Mouse (Mus musculus): ENCODE results near the gene Tnrc18.

Gene Tnrc18

DNA sequence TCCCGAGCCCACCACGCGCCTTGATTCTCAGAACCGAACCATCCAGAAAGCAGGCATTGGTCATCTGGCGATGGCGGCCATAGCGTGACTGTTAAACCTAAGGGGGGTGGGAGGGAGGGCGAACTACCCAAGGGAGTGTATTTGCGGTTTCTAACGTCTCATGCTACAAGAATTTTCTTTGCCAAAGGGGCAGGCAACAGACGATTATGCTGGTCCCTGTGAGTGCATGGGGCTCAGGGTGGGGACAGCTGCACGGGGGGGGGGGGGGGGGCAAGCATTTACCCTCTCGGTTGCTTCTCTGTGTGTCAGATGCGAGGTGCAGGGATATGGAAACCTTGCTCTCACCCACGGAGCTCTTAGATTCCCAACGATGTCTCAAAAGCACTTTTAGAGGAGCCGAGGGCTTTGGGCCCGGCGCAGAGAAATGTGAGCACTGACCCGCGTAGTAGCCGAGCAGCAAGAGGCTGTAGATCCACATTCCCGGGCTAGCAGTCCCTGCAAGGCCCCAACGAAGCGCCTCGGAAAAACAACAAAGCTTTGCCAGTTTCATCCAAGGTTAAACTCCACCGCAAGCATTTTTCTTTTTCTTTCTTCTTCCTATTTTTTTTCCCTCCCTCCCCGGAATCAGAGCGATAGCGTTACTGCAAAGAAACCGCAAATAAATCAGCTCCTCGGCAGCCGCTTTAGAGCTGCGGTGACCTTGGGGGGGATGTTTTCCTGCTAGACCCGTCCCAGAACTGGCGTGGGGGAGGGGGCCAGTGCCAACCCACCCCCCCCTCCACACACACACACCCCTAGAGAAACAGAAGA is 5.0 kb upstream of the Tnrc18 start:
- DNase-seq, result no peak

DNA sequence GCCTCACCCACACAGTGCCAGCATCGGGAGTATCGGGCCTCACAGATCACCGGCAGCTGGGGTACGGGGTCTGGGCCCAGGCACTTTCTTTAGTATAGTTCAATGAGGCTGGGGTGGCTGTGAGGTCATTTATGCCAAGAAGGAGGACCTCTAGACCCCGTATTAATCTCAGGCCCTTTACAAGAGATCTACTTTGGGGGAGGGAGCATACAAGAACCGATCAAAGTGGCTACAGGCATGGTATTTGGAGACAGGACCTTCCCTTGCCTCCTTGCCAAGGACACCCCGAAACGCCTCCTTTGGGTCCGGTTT is 4.5 kb upstream of the Tnrc18 start:
- DNase-seq, result no peak

DNA sequence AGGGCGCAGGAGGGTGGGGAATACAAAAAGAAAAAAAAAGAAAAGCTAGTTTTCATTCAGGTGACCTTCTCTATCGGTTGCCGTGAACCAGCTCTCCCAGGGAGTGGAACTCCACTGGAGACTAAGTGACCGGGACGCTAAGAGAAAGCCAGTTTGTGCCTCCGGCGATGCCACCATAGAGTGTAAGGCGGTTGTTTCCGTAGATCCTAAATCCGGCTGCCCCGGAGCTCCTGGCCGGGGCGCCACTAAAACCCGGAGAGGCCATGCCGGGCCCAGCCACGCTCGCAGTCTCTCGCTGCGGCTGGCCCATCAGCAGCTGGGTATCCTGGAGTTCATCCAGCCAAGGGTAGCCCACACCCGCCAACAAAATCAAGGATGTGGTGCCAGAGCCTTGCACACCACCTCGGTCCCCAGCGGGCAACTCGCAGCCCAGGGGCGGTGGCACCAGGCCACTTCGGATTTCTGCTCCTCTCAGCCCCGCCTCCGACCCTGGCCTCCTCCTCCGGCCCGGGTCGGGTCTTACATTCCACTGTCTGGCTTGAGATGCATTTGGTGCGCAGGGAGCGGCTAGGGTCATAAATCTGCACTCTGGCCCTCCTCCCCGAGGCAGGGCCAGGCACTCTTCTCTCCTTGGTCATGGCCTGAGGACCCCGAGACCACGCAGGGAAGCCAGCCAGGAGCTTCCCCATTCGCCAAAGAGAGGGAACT is 4.0 kb upstream of the Tnrc18 start:
- peak; percentile 42 to 54 for DNase-seq

DNA sequence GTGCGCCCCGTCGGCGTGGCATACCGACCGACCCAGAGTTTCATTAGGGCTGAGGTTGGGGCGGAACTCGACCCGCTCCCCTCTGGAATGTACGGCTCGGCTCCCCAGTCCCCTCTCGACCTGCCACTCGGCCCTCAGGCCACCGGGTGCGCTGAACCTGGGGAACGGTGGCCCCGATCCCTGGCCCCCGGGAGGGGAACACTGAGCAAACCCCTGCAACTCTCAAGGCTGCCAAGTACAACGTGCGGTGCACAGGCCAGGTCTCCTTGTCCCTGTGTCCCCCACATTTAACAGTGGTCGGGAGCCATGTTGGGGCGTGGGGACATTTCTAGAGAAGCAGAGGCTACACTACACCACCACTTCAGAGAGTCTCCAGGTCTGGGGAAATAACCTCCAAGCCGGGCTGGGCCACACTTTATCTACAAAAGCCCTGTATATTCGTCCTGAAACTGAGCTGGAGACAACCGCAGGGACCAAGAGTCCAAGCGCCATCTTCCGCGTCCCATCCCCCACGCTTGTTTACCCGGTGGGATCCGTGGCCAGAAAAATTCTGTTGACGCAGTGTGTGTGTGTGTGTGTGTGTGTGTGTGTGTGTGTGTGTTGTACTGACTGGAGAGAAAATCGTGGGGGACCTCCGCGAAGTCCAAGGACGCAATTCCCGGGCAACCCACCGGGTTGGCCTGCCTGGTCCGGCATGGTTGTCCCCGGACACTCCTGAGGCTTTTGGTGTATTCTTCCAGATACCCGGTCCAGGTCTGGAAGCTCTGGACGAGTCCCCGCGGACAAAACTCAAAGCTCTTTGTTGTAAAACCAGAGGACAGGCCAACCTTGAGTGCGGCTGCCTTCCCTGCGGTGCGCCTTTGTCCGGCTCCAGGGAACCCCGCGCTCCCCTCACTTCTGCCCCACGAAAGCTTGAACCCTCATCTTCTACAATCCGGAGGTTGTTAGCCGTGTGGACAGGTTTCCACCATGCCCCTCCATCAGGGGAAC is 3.1 kb upstream of the Tnrc18 start:
- DNase-seq, result peak; percentile 14 to 41

DNA sequence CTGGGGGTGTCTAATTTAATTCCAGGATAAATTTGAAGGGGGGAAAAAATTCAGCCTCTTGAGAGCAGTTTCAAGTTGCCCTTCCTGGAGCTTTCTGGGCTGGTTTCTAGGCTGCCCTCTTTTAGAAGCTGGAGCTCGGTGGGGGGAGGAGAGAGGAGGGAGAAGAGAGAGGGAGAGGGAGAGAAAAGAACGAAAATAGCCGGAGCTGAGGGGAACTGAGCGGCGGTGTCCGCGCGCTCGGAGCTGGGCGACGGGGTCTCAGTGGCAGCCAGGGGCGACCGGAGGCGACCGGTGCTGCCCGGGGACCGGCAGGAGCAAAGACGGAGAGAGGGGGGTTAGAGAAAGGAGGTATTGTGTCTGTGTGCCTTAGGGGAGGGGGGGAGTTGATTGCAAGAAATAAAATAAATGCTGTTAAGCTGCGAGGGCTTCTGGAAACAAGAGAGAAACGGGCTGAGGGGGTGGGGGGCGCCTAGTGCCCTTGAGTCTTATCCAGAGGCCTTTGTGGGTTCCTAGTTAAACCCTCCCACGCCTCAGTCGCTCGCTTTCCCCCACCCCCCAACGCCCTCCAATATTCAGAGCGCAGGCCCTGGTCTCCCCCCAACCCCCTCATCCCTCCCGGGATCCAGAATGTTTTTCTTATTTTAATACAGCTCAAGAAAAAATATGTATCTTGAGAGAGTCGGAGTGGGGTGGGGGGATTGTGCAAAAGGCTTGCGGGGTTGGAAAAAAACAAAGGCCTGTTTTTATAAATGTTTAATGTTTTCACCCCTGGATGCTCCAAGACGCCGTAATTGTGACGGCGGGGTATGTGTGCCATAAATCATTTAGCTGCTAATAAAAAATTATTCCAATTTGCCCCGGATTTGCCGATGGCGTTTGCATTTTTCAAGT is 2.2 kb upstream of the Tnrc18 start:
- no peak for DNase-seq

DNA sequence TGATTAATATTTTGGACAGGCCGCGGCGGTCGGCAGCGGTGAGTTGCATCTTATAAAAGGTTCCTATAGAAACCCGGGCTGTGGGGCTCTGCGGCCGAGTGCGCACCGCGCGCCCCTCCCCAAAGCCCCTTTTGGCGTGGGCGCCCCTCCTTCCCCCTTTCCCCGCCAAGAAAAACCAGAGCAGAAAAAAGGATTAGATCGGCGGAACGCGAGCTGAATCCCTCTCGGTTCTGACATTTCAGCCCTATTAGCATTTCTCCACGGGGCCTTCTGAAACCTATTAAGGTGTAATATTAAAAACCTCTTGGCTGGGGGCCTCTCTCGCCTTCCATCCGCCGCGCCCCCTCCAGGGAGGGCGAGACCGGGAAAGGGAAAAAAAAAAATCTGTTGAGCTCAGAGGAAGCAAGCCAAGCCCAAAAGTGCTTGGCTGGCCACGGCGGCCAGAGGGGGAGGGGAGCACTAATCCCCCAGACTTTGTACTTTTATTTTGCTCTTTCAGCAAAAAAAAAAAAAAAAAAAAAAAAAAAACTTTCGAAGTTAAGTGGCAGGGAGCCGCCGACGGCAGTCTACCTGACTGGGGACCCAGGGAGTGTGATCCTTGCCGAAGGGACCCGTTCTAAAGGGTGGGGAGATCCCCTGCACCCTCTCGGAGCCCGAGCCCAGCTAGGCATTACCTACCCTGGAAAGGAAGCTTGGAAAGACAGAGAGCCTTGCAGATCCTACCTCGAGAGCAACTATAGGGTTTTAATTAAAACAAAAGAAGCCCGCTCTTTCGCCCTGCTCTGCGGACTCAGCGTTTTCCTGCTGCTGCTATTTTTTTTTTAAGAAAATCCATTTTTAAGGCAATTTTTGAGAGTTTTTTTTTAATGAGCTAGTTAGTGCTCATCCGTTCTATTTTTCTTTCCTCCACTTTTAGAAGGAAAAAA is 1.2 kb upstream of the Tnrc18 start:
- DNase-seq, result peak; percentile 34 to 37

DNA sequence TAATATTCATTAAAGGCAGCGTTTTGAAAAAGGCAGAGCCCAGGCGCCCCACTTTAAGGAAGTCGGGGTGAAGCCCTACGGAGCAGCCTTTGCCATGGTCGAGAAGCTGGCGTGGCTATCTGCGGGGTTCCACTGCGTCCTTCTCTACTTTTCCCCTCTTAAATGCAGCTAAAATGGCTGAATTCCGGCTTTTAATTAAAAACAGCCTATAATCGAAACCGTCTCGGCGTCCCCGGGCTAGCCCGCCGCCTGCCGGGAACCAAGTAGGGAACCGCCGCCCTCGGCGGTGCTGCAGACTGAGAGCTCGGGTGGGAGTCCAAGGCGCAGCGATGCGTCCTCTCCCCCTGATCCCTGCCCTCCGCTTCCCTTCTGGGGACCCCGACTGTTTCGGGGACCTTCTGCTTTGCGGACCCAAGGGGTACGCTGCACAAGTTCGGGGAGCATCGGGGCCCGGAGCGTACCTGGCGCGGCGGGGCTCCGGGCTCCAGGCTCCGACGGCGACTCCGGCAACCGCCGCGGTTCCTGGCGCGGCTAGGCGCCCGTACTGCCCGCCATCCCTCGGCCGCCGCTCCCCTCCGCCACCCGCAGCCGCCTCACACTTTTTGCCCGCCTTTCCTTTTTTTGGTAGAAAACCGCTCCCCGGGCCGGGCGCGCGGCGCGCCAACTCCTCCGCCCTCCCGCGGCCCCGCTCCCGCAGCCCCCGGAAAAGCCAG is 495 bp downstream of the Tnrc18 start:
- DNase-seq, result peak; percentile 42 to 65

DNA sequence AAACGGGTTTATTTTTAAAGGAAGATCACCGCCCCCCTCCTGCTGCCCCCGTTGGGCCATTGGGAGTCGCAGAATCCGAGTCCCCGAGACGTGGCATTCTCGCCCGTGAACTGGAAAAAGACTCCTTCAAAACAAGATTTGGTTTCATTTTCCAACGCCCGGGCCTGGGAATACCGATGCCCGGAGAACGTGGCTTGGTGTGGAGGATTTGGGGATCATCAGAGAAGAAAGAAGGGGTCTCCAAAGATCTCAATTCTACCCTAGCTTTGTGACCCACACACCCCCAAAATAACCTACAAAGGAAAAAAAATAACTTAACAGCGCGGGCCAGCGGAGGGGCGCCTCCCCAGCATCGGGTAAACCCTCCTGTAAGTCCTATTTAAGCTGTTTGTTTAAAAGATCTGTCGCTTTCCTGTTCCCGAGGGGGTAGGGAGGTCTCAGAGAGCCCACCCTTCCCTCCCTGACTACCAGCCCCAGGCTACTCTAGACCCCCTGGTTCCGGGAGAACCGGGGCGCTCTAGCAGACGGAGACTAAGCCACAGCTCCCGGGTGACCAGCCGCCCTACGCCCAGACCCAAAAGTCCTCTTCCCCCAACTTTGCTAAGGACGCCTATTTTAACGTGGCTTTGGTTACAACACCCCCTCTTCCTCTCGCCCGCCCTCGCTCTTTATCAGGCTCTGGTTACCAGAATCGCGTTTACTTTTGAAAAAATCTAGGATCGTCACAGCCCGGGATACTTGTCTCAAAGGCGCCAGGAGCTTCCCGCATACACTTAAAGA is 1.2 kb downstream of the Tnrc18 start:
- peak; percentile 15 to 33 for DNase-seq

DNA sequence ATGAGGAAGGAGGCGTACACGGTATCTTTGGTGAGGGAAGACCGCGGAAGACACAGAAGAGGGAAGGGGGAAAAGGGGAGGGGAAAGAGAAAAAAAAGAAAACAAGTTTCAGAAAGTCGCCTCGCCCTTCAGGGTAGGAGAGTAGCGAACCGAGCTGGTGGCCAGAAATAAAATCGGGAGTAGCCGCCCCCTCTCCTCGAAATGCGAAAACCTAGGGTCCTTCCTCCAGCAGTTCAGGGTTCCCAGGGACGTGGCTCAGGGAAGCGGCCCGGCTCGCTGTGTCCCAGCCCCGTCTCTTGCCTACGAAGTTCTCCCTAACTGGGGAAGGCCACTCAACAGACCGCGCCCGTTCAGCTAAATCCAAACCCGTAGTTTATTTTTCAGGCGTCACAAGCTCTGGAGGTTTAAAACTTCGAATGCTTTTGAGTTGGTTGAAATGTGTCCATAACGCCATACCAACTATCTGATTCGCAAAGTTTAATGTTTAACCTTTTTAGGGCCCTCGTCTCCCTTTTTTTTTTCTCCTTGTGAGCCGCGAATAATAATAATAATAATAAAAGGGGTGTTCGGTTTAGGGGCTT is 2.0 kb downstream of the Tnrc18 start:
- DNase-seq, result peak in 1 of 2 experiments; percentile 38

DNA sequence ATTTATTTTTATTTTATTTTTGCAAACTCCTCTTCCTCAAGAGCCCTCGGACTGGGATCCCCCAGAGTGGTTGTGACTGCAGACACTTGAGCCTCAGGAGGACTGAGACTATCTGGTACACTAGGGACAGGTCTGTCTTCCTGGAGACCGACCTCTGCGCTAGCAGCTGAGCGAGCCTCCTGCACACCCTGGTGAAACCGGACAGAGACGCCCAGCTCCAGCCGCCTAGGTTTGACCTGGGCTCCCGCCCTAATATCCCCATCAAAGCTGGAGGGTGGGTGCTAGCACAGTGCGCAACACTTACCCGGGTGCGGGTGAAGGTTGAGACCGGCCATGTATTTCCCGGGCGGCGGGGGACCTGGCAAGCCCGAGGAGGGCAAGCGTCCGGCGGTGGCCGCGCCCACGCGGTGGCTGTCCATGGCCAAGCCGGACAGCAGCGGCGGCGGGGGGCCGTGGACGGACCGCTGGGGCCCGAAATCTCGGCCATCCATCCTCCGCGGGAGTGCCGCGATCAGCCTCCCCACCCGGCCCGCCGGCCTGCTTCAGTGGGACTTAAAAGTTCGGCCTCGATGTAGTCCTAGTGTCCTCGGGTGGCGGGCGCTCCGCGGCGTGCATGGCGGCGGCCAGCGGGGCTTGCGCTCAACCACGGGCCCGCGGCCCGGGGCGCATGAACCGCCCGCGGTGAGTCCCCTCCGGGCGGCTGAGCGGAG is 2.6 kb downstream of the Tnrc18 start:
- peak; percentile 14 to 48 for DNase-seq

DNA sequence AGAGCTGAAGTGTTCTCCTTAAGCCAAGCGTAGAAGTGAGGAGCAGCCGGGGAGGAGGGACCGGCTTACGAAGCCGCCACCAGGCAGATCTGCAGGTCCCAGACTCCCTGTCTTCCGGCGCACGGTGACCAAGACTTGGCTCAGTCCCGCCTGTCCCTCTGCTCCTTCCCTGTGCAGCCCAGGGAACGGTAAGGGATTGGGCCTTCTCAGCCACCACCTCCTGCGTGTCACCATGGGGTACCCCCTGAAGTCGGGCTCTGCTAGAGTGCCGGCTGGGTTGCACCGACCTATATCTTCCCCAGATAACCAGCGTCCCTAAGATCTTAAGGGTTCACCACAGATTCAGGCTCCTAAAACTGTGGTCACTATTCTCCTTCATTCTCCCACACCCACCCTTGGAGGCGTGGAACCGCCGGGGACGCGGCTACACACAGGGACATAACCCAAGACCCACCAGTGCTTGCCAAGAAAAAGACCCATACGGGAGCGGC is 3.3 kb downstream of the Tnrc18 start:
- DNase-seq, result no peak

DNA sequence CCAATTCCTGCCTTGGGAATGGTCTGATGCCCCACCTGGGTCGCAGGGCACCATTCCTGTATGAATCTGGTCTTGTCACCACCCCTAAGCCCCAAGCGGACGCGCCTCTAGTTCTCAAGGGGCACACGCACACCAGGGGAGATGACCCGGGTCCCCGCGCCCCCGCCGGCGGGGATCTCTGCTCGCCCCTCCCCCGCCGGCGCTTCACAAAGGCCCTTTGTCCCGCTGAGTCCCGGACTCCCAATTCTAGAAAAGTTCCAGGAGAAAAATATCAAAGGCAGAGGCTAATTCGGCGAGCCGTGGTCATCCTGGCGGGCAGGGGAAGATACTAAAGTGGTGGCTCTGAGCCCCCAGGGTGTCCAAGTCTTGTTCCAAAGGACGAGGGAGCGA is 3.7 kb downstream of the Tnrc18 start:
- no peak for DNase-seq

DNA sequence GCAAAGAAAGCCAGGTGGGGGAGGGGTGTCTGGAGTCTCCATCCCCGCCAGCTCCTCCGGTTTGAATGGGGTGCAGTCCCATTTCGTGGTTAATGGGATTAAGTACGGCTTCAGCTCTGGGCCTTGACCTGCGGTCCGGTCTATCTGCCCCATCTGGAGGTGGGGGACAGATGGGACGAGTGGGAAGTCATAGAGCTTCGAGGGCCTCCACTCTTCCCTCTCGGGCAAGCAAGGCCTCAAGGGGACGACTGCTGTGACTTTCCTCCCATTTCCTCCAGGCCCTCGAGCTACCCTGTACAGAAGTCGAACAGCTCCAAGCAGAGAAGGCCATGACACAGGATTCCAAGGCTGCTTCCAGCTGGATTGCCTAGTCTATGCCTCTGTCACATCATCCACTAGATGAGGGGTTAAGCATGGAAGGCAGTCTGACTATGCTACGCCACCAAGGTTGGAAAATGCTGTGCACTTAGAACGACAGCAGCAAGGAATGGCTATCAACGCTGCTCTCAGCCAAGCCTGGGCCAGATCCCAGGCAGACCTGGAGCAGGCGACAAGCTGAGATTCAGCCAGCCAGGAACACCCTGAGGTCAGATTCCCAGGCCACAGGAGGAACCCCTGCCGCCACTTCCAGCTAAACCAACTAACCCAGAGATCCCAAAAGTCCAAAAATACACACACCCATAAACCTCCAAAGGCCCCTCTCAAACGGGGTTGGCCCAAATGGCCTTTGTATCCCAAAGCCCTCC is 4.3 kb downstream of the Tnrc18 start:
- no peak for DNase-seq

DNA sequence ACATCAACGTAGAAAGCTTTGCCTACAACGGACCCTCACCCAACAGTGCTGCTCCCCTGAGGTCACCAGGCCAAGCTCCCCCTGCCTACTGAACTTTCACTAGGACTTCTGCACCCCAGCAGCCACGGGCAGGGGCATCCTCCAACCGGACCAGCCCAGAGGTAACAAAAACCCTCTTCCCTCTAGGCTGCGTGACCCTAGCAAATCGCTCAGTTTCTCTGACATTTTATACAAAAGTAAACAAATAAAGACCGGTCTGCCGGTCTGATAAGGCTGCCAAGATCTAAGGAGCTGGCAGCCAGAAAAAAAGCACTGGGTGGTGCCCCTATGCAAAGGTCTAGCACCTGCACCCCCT is 4.9 kb downstream of the Tnrc18 start:
- no peak for DNase-seq

DNA sequence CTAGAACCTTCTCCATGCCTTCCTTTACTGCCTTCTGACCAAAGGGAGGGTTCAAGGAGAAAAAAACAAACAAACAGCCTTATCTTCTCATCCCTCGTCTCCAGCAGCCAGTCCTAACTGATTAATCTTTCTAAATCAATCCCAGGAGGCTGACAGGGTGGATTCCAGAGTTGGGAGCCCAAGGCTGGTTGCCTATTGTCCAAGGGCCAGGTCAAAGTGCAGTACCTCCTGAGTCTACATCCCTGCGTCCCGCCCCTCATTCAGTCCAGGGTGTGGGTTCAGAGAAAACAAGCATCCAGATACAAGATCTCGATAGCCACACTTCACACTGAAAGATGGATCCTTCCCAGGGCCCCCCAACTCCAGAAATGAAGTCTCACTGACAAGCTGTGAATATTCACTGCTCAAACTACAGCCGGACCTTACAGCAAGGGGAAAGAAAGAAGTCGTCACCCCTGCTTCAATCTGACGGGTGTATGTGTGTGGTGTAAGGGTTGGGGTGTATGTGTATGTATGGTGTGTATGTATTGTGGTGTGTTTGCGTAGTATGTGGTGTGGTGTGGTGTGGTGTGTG is 5.5 kb downstream of the Tnrc18 start:
- no peak for DNase-seq

DNA sequence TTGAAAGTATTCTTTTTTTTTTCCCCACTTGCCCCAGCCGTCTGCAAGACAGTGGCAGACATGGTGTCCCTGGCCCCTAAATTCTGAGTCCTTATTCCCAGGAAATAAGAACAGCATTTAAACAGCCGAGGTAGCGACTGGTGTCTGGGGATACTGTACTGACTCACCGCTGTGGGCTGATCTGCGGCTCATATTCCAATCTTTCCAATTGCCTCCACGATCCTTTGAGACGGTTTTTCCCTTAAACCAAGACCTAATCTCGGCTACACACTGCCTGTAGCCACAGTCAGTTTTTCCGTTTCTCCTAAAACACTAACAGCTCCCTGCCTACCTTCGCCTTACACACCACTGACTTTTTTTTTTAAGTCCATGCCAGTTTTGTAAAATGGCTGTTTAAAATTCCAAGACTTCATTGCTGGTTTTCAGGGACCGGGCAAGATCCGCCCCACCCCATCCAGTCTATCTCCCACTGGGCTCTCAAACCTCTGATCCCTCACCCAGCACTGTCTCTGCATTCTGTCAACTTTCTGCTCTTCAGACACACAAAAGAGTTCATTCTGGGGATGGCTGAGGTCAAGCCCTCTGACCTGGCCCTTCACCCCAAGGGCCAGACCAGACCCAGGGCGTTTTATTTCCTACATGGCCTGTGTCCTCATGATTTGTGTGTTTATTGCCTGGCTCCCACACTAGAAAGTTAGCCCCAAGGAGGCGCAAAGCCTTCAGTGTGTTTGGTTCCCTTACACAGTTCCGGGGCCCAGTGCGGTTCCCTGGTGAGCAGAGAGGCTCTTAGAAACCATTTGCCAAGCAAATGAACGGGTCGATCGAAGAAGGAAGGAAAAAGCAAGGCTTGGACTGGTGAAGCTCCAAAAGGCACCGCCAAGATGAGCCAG is 6.5 kb downstream of the Tnrc18 start:
- DNase-seq, result no peak

All from spleen, adult 18-20 months (tissue).